In genomic region chr10:117375841-117376579, GRCm38 (mm10) we compare ENCODE assay signal across 8 mouse cellular contexts. TPM values are rescaled to one million over a fixed set of nuclear protein-coding genes. Genes with fewer than 3 reads are reported as not detected.
DNase-seq lines count a peak whose midpoint lies in the region; ATAC-seq lines count a peak whose summit lies in the region.

No protein-coding gene starts in this region.

- H3K9me3 ChIP-seq in megakaryocyte, embryonic 14.5 days = no peaks in the 10 kb centered on the region

- H3K4me3 ChIP-seq in megakaryocyte, embryonic 14.5 days (replicated peaks) = peak overlapping the region; percentile 91

- peaks cover 23% of the 10 kb centered on the region; the same call in 1 of the 2 replicates for H3K4me1 ChIP-seq in megakaryocyte, embryonic 14.5 days

- peaks cover 5% of the 10 kb centered on the region for H3K36me3 ChIP-seq in megakaryocyte, embryonic 14.5 days (replicated peaks; ENCODE audit: low read length)

- peak; percentile 47 to 56 for DNase-seq in cerebellum, postnatal 36 days
- DNase-seq in gastrocnemius, postnatal 10 days = peak; percentile 66
- DNase-seq in induced T-regulatory cell, adult 2 months (ENCODE audit: low read depth) = peak; percentile 69
- peak; percentile 36 to 42 for DNase-seq in left cerebral cortex, postnatal 14 days (ENCODE audit: low spot score in 2 of 2)
- peak; percentile 63 to 64 for DNase-seq in right cerebral cortex, postnatal 10 days (ENCODE audit: low spot score in 2 of 2)
- peak; percentile 44 for DNase-seq in urinary bladder, postnatal 14 days (ENCODE audit: low spot score)

- H3K27me3 ChIP-seq in megakaryocyte, embryonic 14.5 days (replicated peaks) = no peaks in the 10 kb centered on the region

- ATAC-seq in activated CD4-positive, CD25-positive, alpha-beta regulatory T cell, adult 4 months = peak; percentile 22

- intact Hi-C loops in left cerebral cortex, postnatal 14 days (cut with DNase I) = loop anchor here (5.0 to 10.0 kb wide), 3 partner anchors 41 to 299 kb away; no protein-coding TSS in a partner anchor

RNA-seq across cellular contexts. Expression of gene Cpsf6, which starts 3.8 kb away (rescaled TPM):
- polyA plus RNA-seq in activated CD4-positive, CD25-positive, alpha-beta regulatory T cell, adult 4 months (2017; shearing (Covaris generic)) = 100 to 1,000 TPM; 109 to 110 TPM
- 10 to 100 TPM; 40.1 to 46.3 TPM for total RNA-seq in gastrocnemius, postnatal 10 days (2021)
- total RNA-seq in left cerebral cortex, postnatal 14 days (2021) = 100 to 1,000 TPM; 102 TPM
- polyA plus RNA-seq in megakaryocyte, embryonic 14.5 days (2012; ENCODE audit: insufficient read depth, low replicate concordance) = 77.6 and 434 TPM in 2 replicates

Comparison
In these comparisons a context has a peak if more than half of its experiments do, and no peak if none do; other contexts are left out.
1. Peak in every context shown above with its lines: DNase-seq, ATAC-seq and H3K4me3 ChIP-seq.